Mouse (Mus musculus) CD4-positive, CD25-positive, alpha-beta regulatory T cell, adult 9 weeks (primary cell): ENCODE measurements around the gene Ttll6. TPM values are rescaled to one million over a fixed set of nuclear protein-coding genes. Genes with fewer than 3 reads are reported as not detected.

Source experiments
- polyA plus RNA-seq: library from polyadenylated mRNA; unstranded; fragments of 100-300 nt; shearing (Covaris generic); gene quantifications from one replicate; pipeline ENCODE4 v1.2.1, GENCODE M21; 2017

The Ttll6 gene
- polyA plus RNA-seq = not detected

DNA sequence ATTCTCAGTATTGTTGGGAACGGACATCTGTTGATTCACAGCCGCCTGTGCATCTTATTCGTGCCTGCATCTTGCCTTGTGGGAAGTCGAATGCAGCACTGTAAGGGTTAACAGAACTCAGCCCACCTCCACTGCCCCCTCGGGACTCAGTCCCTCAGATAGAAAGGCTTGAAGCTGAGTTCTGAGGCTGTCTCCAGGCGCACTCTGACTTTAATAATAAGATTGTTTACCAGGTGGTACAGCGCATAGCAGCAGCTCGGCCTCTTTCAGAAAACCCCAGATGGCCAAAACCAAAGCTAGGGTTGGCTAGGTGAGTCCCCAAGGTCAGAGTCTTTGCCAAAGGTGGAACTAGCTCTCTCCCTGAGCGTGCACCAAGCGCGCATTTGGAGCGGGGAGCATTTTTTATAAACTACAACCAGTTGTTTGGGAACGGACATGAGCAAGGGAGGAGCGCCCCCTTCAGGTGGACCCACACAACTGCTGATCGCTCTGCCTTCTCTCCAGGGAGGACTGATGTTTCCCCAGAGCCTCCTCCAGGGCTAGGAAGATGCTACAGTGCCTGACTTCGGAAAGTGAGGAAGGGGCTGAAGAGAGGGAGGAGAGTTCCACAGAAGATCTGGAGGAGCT is at the start of gene Ttll6:
Ttll6 (plus strand) TSS at position 548 of the 627 bp plus-strand sequence.

GRCm38 (mm10) chr11:96111751-96112150 is 21.8 kb upstream of the Ttll6 start, which contains the start of gene Calcoco2:
TSS of gene Calcoco2 (minus strand) at chr11:96111964.

GRCm38 (mm10) chr11:96193521-96194400 is 60.2 kb downstream of the Ttll6 start, which contains the start of gene Hoxb13:
TSS of gene Hoxb13 (plus strand) at chr11:96194316.

Other genes with a start within 250 kb of the Ttll6 start
- not detected for gene B4galnt2, start 218.9 kb upstream of the Ttll6 start, polyA plus RNA-seq
- gene Igf2bp1, start 127.8 kb upstream of the Ttll6 start, polyA plus RNA-seq = not detected
- gene Gip, start 109.2 kb upstream of the Ttll6 start, polyA plus RNA-seq = not detected
- 68.8 TPM for gene Snf8, start 98.9 kb upstream of the Ttll6 start, polyA plus RNA-seq
- 6.6 TPM for gene Ube2z, start 68.4 kb upstream of the Ttll6 start, polyA plus RNA-seq
- 440 TPM for gene Atp5g1, start 58.1 kb upstream of the Ttll6 start, polyA plus RNA-seq
- not detected for gene Calcoco2, start 21.8 kb upstream of the Ttll6 start, polyA plus RNA-seq
- not detected for gene Hoxb13, start 60.5 kb downstream of the Ttll6 start, polyA plus RNA-seq
- not detected for gene Hoxb9, start 137.7 kb downstream of the Ttll6 start, polyA plus RNA-seq
- not detected for gene Hoxb8, start 148.1 kb downstream of the Ttll6 start, polyA plus RNA-seq
- gene Hoxb7, start 152.8 kb downstream of the Ttll6 start, polyA plus RNA-seq = not detected
- gene Hoxb6, start 158.7 kb downstream of the Ttll6 start, polyA plus RNA-seq = not detected
- gene Hoxb5, start 169.6 kb downstream of the Ttll6 start, polyA plus RNA-seq = not detected
- 0.63 TPM for gene Hoxb4, start 184.5 kb downstream of the Ttll6 start, polyA plus RNA-seq
- not detected for gene Hoxb3, start 189.5 kb downstream of the Ttll6 start, polyA plus RNA-seq
- not detected for gene Hoxb2, start 216.7 kb downstream of the Ttll6 start, polyA plus RNA-seq
- not detected for gene Hoxb1, start 232.0 kb downstream of the Ttll6 start, polyA plus RNA-seq